Mouse (Mus musculus) intestine, embryonic 14.5 days (tissue): ENCODE data around the gene Aifm2. TPM values are rescaled to one million over a fixed set of nuclear protein-coding genes. Genes with fewer than 3 reads are reported as not detected.

ENCODE experiments used
- microRNA-seq: library from miRNA; unstranded; fragments of <30 nt; microRNA quantifications from one replicate; pipeline ENCODE4, GENCODE M21; 2016
- polyA plus RNA-seq: library from polyadenylated mRNA; unstranded; fragments of >200 nt; fragmentation: Nextera tagmentation; extraction: Ambion mirVana; gene quantifications from 2 replicates; pipeline ENCODE4 v1.2.1, GENCODE M21; 2014

The Aifm2 gene
- polyA plus RNA-seq, 1 experiment from 2014 or later = 19.1 TPM

Small RNAs within 50 kb of the gene (microRNA-seq; reads per million reads assigned to microRNA genes)
- gene Mir5108 = not detected

Other genes starting within 250 kb of the Aifm2 start
- gene Lrrc20, start 239.5 kb upstream of the Aifm2 start, polyA plus RNA-seq = 7.5 and 8.1 TPM in 2 replicates
- 0.15 and 0.22 TPM in 2 replicates for gene Npffr1, start 119.8 kb upstream of the Aifm2 start, polyA plus RNA-seq
- gene Ppa1, start 66.7 kb upstream of the Aifm2 start, polyA plus RNA-seq = 226 and 229 TPM in 2 replicates
- gene Sar1a, start 35.0 kb upstream of the Aifm2 start, polyA plus RNA-seq = 209 and 237 TPM in 2 replicates
- 32.8 and 40.6 TPM in 2 replicates for gene Tysnd1, start 19.7 kb upstream of the Aifm2 start, polyA plus RNA-seq
- 104 and 120 TPM in 2 replicates for gene H2afy2, start 68.9 kb downstream of the Aifm2 start, polyA plus RNA-seq